Mouse (Mus musculus) C2C12 (cell line): Measurements from ENCODE around the gene Spc25. TPM values are rescaled to one million over a fixed set of nuclear protein-coding genes. Genes with fewer than 3 reads are reported as not detected.

Experiments
- H3K27me3 ChIP-seq: one replicate; pipeline ENCODE4 v1.6.1; 2011; ENCODE audit not compliant: control insufficient read depth, insufficient read depth, insufficient read length
- H3K36me3 ChIP-seq: one replicate; pipeline ENCODE4 v1.6.1; 2011; ENCODE audit not compliant: control insufficient read depth, insufficient read depth
- H3K4me3 ChIP-seq: one replicate; pipeline ENCODE4 v1.5.1; 2011; ENCODE audit warnings: mild to moderate bottlenecking, control low read depth; ENCODE audit not compliant: poor library complexity, insufficient read depth, severe bottlenecking
- H3K79me2 ChIP-seq: one replicate; pipeline ENCODE4 v1.6.1; 2011; ENCODE audit not compliant: control insufficient read depth, insufficient read depth
- H3K79me3 ChIP-seq: one replicate; pipeline ENCODE4 v1.6.1; 2011; ENCODE audit warnings: low read depth, control low read depth
- H3ac ChIP-seq: one replicate; pipeline ENCODE3; 2011; ENCODE audit warnings: low read depth; ENCODE audit not compliant: control insufficient read depth, insufficient read length
- CEBPB ChIP-seq: IDR thresholded peaks from one replicate; pipeline ENCODE4 v1.6.1; 2011; ENCODE audit warnings: low read depth, mild to moderate bottlenecking, control low read depth, moderate library complexity
- CTCF ChIP-seq: IDR thresholded peaks from one replicate; pipeline ENCODE4 v1.5.1; 2011; ENCODE audit not compliant: control insufficient read depth, insufficient read depth, insufficient read length
- FOSL1 ChIP-seq: IDR thresholded peaks from one replicate; pipeline ENCODE4 v1.8.0; 2011; ENCODE audit warnings: mild to moderate bottlenecking, low read length; ENCODE audit not compliant: poor library complexity, insufficient read depth, severe bottlenecking
- MAX ChIP-seq: IDR thresholded peaks from one replicate; pipeline ENCODE4 v1.6.1; 2011; ENCODE audit warnings: mild to moderate bottlenecking, control low read depth
- MYOD1 ChIP-seq: IDR thresholded peaks from one replicate; pipeline ENCODE4 v1.6.1; 2011; ENCODE audit warnings: low read depth; ENCODE audit not compliant: control insufficient read depth, insufficient read length
- MYOG ChIP-seq: IDR thresholded peaks from one replicate; pipeline ENCODE4 v1.6.1; 2011; ENCODE audit not compliant: control insufficient read depth, insufficient read length; ENCODE audit errors: extremely low read depth
- USF1 ChIP-seq: IDR thresholded peaks from one replicate; pipeline ENCODE4 v1.6.1; 2011; ENCODE audit warnings: low read depth, mild to moderate bottlenecking, control low read depth, moderate library complexity
- polyA plus RNA-seq: library from polyadenylated mRNA; unstranded; fragments of >200 nt; fragmentation: generic; extraction: Trizol; gene quantifications from one replicate; pipeline ENCODE4 v1.2.1, GENCODE M21; 2012; ENCODE audit warnings: missing spikeins

Spc25 gene
- polyA plus RNA-seq, 1 experiment = 29.7 TPM

DNA sequence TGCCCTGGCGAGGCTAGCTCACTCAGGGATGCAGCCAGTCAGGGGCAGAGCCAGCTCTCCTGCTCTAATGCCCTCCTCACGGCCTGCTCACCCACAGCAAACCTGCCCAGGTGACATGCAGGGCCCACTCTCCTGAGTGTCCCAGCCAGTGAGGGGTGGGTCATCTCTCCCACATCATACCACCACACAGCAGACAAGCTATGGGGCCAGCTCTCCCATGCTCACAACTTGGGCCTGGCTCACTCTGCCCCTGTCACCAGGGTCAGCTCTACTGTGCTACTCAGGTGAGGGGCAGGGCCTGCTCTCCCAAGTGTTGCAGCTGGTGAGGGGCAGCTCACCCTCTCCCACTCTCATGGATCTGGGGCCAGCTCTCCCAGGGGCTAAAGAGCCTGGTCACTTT is 18.0 kb downstream of the Spc25 start:
- Histone ChIP-seq H3K36me3 (peaks cover 17% of the 10 kb centered on the region), H3ac (no peak overlapping the region), H3K27me3 (no peaks in the 10 kb centered on the region), H3K79me2 (no peaks in the 10 kb centered on the region), H3K4me3 (no peak overlapping the region), H3K79me3 (no peaks in the 10 kb centered on the region)
- no peak for TF ChIP-seq MYOG
- no peak for TF ChIP-seq USF1
- TF ChIP-seq CTCF = no peak
- TF ChIP-seq FOSL1 = no peak
- no peak for TF ChIP-seq MYOD1
- no peak for TF ChIP-seq CEBPB
- TF ChIP-seq MAX = no peak

DNA sequence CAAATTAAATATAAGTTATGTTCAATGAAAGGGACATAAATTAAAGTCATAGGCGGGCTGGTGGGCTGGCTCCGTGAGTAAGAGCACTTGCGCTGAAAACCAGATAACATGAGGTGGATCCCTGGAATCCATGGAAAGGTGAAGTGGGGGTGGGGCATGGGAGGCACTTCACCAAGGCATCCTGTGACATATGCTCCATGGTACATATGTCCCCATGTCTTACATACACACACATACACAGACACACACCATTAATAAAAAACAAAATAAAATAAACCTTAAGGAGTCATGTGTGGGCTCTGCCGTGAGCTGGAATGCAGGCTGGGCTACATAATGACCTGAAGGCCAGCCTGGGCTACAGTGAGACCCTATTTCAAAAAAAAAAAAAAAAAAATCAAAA is 26.3 kb downstream of the Spc25 start:
- Histone ChIP-seq H3ac (no peak overlapping the region), H3K79me2 (no peaks in the 10 kb centered on the region), H3K27me3 (no peaks in the 10 kb centered on the region), H3K36me3 (no peaks in the 10 kb centered on the region), H3K4me3 (no peak overlapping the region), H3K79me3 (no peaks in the 10 kb centered on the region)
- TF ChIP-seq MYOG = no peak
- no peak for TF ChIP-seq FOSL1
- TF ChIP-seq MAX = no peak
- TF ChIP-seq MYOD1 = no peak
- no peak for TF ChIP-seq CTCF
- TF ChIP-seq USF1 = no peak

DNA sequence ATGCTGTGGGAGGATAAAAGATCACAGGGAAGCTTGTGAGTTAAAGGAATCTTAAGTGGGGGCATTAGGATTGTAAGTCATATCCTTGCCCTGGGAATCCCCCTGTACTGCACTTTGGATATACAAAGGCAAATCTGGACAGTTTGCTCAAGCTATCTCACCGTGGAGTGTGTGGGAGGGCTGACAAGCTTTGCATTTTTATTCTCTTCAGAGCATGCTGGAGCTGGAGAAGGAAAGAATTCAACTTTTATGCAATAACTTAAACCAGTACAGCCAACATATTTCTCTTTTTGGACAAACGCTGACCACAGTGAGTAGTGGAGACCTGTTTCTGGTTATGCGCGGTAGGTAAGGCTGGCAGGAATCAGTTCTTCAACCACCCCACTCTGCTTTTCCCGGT is 30.7 kb downstream of the Spc25 start:
- TF ChIP-seq CTCF (no peak), CEBPB (no peak), USF1 (no peak), MAX (no peak), MYOG (no peak), MYOD1 (no peak), FOSL1 (no peak)
- Histone ChIP-seq H3K79me2 (no peaks in the 10 kb centered on the region), H3ac (no peak overlapping the region), H3K4me3 (no peak overlapping the region), H3K27me3 (no peaks in the 10 kb centered on the region), H3K36me3 (no peaks in the 10 kb centered on the region), H3K79me3 (no peaks in the 10 kb centered on the region)

DNA sequence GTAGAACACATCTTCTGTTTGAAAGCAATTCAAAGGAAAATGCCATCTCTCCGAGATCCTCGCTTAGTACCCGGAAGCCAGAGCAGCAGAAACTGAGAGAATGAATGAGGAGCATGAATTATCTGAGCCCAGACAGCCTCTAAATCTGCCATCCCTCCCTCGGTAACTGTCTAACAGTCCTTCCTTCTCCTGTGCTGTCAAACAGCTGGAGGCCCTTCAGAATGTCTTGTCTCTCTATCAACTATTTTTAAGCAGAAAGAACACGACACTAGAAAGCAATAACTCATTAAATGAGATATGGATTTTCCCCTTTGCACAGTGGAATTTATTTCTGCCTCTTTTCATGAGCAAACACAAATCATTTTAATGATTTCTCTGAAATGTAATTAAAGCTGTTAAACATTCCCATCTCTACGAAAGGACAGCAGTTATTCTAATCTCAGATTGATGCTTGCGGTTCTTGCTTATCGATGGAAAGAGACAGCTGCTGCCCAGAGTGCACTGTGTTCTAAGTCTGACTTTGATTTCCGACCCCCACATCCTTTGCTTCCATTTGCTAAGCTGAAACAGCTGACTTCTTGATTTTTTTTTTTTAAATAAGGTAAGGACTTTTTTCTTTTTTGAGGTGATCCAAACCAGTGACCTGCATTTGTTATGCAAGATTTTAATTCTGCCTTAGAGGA is 35.5 kb downstream of the Spc25 start:
- no peak for TF ChIP-seq CEBPB
- TF ChIP-seq MYOD1 = peak; percentile 66
- Histone ChIP-seq H3K79me2 (no peaks in the 10 kb centered on the region), H3K79me3 (no peaks in the 10 kb centered on the region)

DNA sequence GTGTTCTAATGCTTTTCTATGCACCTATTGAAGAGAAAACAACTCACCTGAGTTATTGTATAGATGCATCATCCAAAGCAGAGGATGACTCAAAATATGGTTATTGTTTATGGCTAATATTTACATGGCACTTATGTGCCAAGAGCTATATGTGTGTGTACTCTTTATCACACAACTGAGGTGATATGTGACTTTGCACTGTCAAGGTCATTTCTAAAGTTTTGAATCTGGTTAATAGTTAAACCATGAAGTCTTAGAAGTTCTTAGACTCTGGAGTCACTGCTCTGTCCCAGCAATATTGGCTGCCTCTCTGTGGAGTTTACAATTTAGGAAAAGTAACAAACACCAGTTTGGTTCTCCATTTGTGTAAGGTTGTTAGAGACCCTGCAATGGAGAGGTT is 47.1 kb downstream of the Spc25 start:
- Histone ChIP-seq H3K27me3 (no peaks in the 10 kb centered on the region), H3K79me2 (no peaks in the 10 kb centered on the region), H3K36me3 (no peaks in the 10 kb centered on the region), H3ac (no peak overlapping the region), H3K79me3 (no peaks in the 10 kb centered on the region), H3K4me3 (no peak overlapping the region)
- TF ChIP-seq MYOD1 = no peak
- no peak for TF ChIP-seq USF1
- TF ChIP-seq FOSL1 = no peak
- no peak for TF ChIP-seq MAX
- TF ChIP-seq CTCF = no peak
- TF ChIP-seq MYOG = no peak
- no peak for TF ChIP-seq CEBPB

More for the DNA sequence above, 35.5 kb downstream of the Spc25 start:
- no peaks in the 10 kb centered on the region for H3K27me3 ChIP-seq
- H3K36me3 ChIP-seq = no peaks in the 10 kb centered on the region
- H3ac ChIP-seq = no peak overlapping the region
- no peak overlapping the region for H3K4me3 ChIP-seq

DNA sequence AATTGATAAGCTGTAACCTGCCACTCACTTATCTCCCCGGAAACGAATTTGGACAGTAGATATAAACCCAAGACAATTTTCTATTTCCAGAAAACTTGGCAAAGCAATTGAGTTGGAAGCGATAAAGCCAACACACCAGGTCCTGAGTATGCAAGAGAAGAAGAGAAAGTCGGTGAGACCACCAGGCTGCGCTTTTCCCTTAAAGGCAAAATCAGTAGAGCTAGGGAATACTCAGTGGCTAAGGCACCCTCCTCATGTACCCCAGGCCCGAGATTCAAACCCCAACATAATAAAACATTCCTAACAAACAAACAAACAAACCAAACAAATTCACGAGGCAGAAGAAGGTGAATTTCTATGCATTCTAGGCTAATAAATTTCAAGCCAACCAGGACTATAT is 49.7 kb downstream of the Spc25 start:
- Histone ChIP-seq H3K4me3 (no peak overlapping the region), H3ac (no peak overlapping the region), H3K36me3 (no peaks in the 10 kb centered on the region), H3K79me2 (no peaks in the 10 kb centered on the region), H3K79me3 (no peaks in the 10 kb centered on the region), H3K27me3 (no peaks in the 10 kb centered on the region)
- no peak for TF ChIP-seq CEBPB
- TF ChIP-seq USF1 = no peak
- TF ChIP-seq FOSL1 = no peak
- TF ChIP-seq CTCF = no peak
- no peak for TF ChIP-seq MYOD1
- TF ChIP-seq MYOG = no peak
- TF ChIP-seq MAX = no peak
